Mouse (Mus musculus): ENCODE data around the gene Ephb4. TPM values are rescaled to one million over a fixed set of nuclear protein-coding genes. Genes with fewer than 3 reads are reported as not detected.

Ephb4 gene
- polyA plus RNA-seq, 1 experiment from 2014 or later: 40.5 TPM

DNA sequence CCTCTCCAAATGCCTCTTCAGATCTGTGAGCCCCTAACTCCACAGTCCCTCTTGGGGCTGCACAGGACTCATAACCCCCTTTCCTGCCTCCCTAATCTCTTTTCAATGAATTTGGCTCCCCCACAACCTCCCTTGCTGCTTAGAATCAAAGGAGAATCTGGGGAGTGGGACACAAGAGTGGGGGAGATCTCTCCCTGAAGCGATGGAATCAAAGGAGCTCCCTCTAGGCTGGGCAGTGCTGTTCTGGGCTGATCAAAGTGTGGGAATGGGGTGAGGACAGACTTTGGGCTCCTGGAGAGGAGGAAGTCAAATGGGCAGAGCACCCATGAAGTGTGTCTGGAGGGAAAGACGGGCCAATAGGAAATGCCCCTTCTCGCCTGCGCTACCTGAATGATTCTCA is 1.5 kb downstream of the Ephb4 start:
- Histone ChIP-seq H3K36me3 (ENCODE audit: insufficient read depth, low read length) (peaks cover 27% of the 10 kb centered on the region), H3K4me1 (replicated peaks; ENCODE audit: insufficient read depth, low read length) (peaks cover 33% of the 10 kb centered on the region), H3K27ac (peak overlapping the region; percentile 98), H3K4me2 (ENCODE audit: low read length) (peak overlapping the region; percentile 76), H3K9ac (ENCODE audit: low read depth, low read length) (peak overlapping the region; percentile 92), H3K4me3 (replicated peaks; ENCODE audit: low read depth, low read length) (peak overlapping the region; percentile 90), H3K27me3 (ENCODE audit: insufficient read depth, low read length) (no peaks in the 10 kb centered on the region), H3K9me3 (replicated peaks; ENCODE audit: low read length) (no peaks in the 10 kb centered on the region)
- ATAC-seq (replicated peaks; ENCODE audit: low FRiP score, low read depth): no peak
- no peak for TF ChIP-seq CTCF (IDR thresholded peaks at IDR 0.05; ENCODE audit: low read depth)
- no peak for DNase-seq (ENCODE audit: low spot score)
- WGBS: 4% methylated on average over 4 of the region's 4 CpGs

DNA sequence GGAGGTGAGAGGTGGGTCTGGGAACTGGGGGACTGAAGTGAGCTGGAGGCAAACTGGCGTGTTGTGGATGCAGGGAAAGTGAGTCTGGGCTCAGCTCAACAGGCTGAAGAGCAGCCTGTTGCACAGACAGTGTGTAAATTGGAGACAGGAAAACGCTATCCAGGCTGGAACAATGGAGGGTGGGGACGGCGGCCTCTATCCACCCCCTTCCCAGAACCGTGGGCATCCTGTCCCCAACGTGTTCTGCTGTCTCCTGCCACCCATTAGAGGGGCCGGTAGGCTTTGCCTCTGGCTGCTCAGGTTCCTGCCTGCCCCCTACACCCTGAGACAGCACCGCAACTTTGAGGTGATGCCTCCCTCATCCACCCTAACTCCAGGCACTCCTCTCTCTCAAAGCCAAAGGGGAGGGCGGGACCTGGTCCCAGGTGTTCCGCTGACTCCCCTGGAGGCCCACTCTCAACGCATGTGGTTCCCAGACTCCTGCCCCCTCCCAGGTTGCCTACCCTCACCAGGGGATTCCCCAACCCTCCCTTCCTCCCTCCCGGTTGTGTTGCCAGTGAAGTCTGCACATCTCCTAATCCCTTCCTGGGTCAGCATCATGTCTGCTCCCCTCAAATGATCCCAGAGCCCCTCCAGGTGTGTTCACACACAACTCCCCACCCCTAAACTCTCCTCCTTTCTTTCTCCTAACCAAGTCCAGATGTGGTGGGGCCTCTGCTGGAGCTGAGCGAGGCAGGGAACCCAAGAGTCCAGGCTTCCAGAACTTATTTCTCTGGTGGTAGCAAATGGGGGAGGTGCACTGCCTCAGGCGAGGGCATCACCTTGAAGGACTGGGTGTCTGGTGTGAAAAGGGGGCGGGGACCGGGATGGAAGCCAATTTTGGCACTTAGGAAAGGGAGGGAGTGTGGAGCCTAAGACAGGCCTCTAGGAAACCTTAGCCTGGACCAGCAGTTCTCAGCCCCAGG is 2.4 kb downstream of the Ephb4 start:
- ATAC-seq (replicated peaks; ENCODE audit: low FRiP score, low read depth): no peak
- WGBS: 8% methylated on average over 16 of the region's 16 CpGs
- H3K9ac ChIP-seq (ENCODE audit: low read depth, low read length): peak overlapping the region; percentile 92
- peak overlapping the region; percentile 76 for H3K4me2 ChIP-seq (ENCODE audit: low read length)
- peak overlapping the region; percentile 98 for H3K27ac ChIP-seq
- H3K9me3 ChIP-seq (replicated peaks; ENCODE audit: low read length): no peaks in the 10 kb centered on the region
- peaks cover 33% of the 10 kb centered on the region for H3K36me3 ChIP-seq (ENCODE audit: insufficient read depth, low read length)
- H3K4me3 ChIP-seq (replicated peaks; ENCODE audit: low read depth, low read length): peak overlapping the region; percentile 90
- no peaks in the 10 kb centered on the region for H3K27me3 ChIP-seq (ENCODE audit: insufficient read depth, low read length)
- no peak for TF ChIP-seq CTCF (IDR thresholded peaks at IDR 0.05; ENCODE audit: low read depth)
- peaks cover 26% of the 10 kb centered on the region for H3K4me1 ChIP-seq (replicated peaks; ENCODE audit: insufficient read depth, low read length)
- peak; percentile 46 for DNase-seq (ENCODE audit: low spot score)

DNA sequence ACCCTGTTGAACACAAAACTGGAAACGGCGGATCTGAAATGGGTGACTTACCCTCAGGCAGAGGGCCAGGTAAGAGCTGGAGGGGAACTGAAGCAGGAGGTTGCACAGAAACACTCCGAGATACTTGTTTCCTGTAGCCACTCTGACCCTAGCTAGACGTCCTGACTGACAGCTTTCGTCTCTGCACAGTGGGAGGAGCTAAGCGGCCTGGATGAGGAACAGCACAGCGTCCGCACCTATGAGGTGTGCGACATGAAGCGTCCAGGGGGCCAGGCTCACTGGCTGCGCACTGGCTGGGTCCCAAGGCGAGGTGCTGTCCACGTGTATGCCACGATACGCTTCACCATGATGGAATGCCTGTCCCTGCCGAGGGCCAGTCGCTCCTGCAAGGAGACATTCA is 4.2 kb downstream of the Ephb4 start:
- Histone ChIP-seq H3K36me3 (ENCODE audit: insufficient read depth, low read length) (peaks cover 47% of the 10 kb centered on the region), H3K4me3 (replicated peaks; ENCODE audit: low read depth, low read length) (no peak overlapping the region), H3K9me3 (replicated peaks; ENCODE audit: low read length) (no peaks in the 10 kb centered on the region), H3K27me3 (ENCODE audit: insufficient read depth, low read length) (no peaks in the 10 kb centered on the region), H3K27ac (no peak overlapping the region), H3K4me2 (ENCODE audit: low read length) (peak overlapping the region; percentile 35), H3K9ac (ENCODE audit: low read depth, low read length) (0 out of 2 replicates have a peak overlapping the region, but pooled peaks have one; percentile 13), H3K4me1 (replicated peaks; ENCODE audit: insufficient read depth, low read length) (peaks cover 16% of the 10 kb centered on the region; the same call in 1 of the 2 replicates)
- no peak for TF ChIP-seq CTCF (IDR thresholded peaks at IDR 0.05; ENCODE audit: low read depth)
- no peak for DNase-seq (ENCODE audit: low spot score)
- 74% methylated on average over 17 of the region's 17 CpGs for WGBS
- no peak for ATAC-seq (replicated peaks; ENCODE audit: low FRiP score, low read depth)

DNA sequence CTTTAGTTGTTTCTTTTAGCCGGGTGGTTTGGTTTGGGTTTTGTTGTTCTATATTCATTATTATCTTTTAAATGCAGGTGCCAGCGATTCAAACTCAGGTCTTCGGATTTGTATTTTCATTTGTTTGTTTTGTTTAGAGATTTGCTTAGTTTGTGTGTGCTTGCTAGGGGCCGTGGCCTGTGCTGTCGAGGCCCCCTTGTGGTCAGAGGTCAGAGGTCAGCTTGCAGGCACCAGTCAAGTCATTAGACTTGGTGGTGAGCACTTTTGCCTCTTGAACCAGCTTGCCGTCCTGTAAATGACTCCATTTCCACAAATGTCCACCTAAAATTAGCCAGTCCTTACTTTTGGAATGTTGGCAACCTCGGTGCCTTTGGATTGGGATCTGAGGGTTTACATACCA is 8.5 kb downstream of the Ephb4 start:
- Histone ChIP-seq H3K4me2 (ENCODE audit: low read length) (no peak overlapping the region), H3K36me3 (ENCODE audit: insufficient read depth, low read length) (peaks cover 88% of the 10 kb centered on the region), H3K9ac (ENCODE audit: low read depth, low read length) (no peak overlapping the region), H3K27ac (no peak overlapping the region), H3K27me3 (ENCODE audit: insufficient read depth, low read length) (no peaks in the 10 kb centered on the region), H3K9me3 (replicated peaks; ENCODE audit: low read length) (no peaks in the 10 kb centered on the region), H3K4me1 (replicated peaks; ENCODE audit: insufficient read depth, low read length) (no peaks in the 10 kb centered on the region), H3K4me3 (replicated peaks; ENCODE audit: low read depth, low read length) (no peak overlapping the region)
- peak; percentile 12; the same call in 1 of the 2 replicates for TF ChIP-seq CTCF (IDR thresholded peaks at IDR 0.05; ENCODE audit: low read depth)
- DNase-seq (ENCODE audit: low spot score): no peak
- WGBS: 41% methylated on average over 7 of the region's 7 CpGs
- no peak for ATAC-seq (replicated peaks; ENCODE audit: low FRiP score, low read depth)

DNA sequence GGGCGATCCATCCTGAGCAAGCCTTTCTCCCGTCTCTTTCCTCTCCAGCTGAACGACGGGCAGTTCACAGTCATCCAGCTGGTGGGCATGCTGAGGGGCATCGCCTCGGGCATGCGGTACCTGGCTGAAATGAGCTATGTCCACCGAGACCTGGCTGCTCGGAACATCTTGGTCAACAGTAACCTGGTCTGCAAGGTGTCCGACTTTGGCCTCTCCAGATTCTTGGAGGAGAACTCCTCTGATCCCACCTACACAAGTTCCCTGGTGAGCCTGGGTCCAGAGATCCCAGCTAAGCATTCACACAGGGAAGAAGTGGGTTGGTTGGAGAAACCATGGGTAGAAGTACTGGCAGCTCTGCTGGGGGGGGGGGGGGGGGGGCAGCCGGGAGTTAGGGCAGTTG is 19.8 kb downstream of the Ephb4 start:
- H3K4me3 ChIP-seq (replicated peaks; ENCODE audit: low read depth, low read length): no peak overlapping the region
- no peak overlapping the region for H3K9ac ChIP-seq (ENCODE audit: low read depth, low read length)
- no peak for DNase-seq (ENCODE audit: low spot score)
- H3K9me3 ChIP-seq (replicated peaks; ENCODE audit: low read length): no peaks in the 10 kb centered on the region
- TF ChIP-seq CTCF (IDR thresholded peaks at IDR 0.05; ENCODE audit: low read depth): no peak
- H3K27me3 ChIP-seq (ENCODE audit: insufficient read depth, low read length): no peaks in the 10 kb centered on the region
- ATAC-seq (replicated peaks; ENCODE audit: low FRiP score, low read depth): no peak
- no peak overlapping the region for H3K4me2 ChIP-seq (ENCODE audit: low read length)
- H3K4me1 ChIP-seq (replicated peaks; ENCODE audit: insufficient read depth, low read length): no peaks in the 10 kb centered on the region
- no peak overlapping the region for H3K27ac ChIP-seq
- H3K36me3 ChIP-seq (ENCODE audit: insufficient read depth, low read length): peaks cover 89% of the 10 kb centered on the region
- WGBS: 92% methylated on average over 11 of the region's 11 CpGs

DNA sequence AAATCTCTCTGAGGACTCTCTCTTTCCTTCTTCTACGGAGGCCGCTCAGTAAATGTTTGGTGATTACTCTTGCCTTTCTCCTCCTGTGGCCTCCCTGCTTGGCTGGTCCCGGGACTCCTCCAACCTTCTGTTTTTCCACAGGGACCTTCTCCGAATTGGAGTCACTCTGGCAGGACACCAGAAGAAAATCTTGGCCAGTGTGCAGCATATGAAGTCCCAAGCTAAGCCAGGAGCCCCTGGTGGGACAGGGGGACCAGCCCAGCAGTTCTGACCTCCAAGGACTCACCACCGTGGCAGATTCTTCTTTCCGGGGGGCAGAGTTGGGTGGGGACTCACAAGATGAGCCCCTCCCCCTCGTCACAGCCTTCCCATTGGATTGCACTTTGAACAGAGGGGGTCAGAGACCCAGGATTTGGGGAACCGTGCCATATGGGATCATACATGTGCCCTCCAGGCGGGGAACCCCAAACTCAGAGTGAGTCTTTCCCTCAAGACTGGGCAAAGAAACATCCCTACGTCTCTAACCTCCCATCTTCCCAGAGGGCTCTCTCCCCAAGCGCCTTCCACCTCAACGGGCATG is 23.6 kb downstream of the Ephb4 start:
- Histone ChIP-seq H3K36me3 (ENCODE audit: insufficient read depth, low read length) (peaks cover 58% of the 10 kb centered on the region), H3K4me3 (replicated peaks; ENCODE audit: low read depth, low read length) (no peak overlapping the region), H3K27me3 (ENCODE audit: insufficient read depth, low read length) (no peaks in the 10 kb centered on the region), H3K4me2 (ENCODE audit: low read length) (no peak overlapping the region), H3K9me3 (replicated peaks; ENCODE audit: low read length) (no peaks in the 10 kb centered on the region), H3K9ac (ENCODE audit: low read depth, low read length) (no peak overlapping the region), H3K27ac (0 out of 2 replicates have a peak overlapping the region, but pooled peaks have one; percentile 5), H3K4me1 (replicated peaks; ENCODE audit: insufficient read depth, low read length) (no peaks in the 10 kb centered on the region; the same call in 1 of the 2 replicates)
- WGBS: 74% methylated on average over 12 of the region's 12 CpGs
- TF ChIP-seq CTCF (IDR thresholded peaks at IDR 0.05; ENCODE audit: low read depth): no peak
- ATAC-seq (replicated peaks; ENCODE audit: low FRiP score, low read depth): no peak
- DNase-seq (ENCODE audit: low spot score): no peak

All from kidney, postnatal 0 days (tissue).